Mouse (Mus musculus) cerebellum, postnatal 4 days (tissue): ENCODE measurements around the gene Otub1.

Source experiments
- DNase-seq, 2 experiments: peaks; one replicate each; pipeline ENCODE4 v3.0.0; 2022; ENCODE audit warnings: low spot score in 2 of 2, mixed read lengths in 1 of 2

Otub1 gene

DNA sequence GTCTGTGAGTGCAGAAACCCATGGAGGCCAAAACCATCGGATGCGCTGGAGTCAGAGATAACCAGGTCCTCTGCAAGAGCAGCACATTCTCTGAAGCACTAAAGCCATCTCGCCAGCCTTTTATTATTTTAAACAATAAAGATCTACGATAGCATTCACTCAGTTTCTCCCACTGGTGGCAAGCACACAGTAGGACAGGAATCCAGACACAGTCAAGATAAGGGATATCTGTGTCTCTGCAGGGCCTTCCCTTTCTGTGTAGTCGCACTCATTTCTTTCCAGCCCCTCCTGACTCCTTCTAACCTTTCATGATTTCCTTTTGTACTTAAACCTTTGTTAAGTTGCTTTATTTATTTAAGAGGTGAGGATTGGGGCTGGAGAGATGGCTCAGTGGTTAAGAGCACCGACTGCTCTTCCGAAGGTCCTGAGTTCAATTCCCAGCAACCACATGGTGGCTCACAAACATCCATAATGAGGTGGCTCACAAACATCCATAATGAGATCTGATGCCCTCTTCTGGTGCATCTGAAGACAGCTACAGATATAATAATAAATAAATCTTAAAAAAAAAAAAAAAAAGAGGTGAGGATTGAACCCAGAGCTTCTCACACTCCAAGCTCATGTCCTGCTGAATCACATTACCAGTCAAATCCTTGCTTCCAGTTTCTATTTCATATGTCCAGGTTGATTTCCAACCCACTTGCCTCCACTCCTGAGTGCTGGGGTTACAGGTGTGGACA, 4.0 kb upstream of the Otub1 start:
- DNase-seq, result no peak

DNA sequence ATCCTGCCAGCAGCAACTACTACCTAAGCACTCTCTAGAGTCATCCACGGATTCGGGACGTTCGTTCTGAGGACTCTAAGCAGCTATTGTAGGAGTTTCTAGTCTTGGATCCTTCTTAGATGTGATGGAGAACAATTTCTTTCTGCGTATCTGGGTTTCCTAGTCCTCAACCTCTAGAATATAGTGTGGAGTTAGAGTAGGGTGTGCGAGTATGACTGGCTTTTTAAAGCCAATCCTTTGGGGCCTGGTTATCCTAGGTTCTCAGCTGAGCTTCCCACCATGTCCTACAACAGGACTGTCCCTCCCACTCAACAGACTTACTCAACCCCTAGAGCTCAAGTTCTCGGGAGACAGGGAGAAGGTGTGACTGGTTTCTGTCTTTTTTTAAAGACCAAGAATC, 790 bp downstream of the Otub1 start:
- DNase-seq, result no peak

- no peak for DNase-seq
Observed at GRCm38 (mm10) chr19:7204898-7205297, 1.2 kb downstream of the Otub1 start.

DNA sequence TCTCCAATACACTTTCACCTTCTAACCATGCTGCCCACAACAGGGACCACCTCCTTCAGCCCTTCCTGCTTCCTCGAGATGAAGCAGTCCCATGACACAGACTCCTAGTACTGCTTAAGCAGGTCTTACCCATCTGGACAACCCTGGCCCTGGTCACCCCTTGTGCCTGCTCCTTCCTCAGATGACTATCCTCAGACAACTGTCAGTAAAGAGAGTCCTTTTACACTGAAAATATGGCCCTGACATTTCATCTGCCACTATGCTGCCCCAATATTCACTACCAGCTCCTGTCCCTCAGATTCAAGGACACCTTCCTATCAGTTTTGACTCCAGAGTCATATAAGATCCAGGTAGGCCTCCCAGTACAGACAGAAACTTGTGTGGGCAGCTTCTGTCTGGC, 5.7 kb downstream of the Otub1 start:
- no peak for DNase-seq

GRCm38 (mm10) chr19:7199089-7199488, 7.0 kb downstream of the Otub1 start:
- DNase-seq, result no peak

DNA sequence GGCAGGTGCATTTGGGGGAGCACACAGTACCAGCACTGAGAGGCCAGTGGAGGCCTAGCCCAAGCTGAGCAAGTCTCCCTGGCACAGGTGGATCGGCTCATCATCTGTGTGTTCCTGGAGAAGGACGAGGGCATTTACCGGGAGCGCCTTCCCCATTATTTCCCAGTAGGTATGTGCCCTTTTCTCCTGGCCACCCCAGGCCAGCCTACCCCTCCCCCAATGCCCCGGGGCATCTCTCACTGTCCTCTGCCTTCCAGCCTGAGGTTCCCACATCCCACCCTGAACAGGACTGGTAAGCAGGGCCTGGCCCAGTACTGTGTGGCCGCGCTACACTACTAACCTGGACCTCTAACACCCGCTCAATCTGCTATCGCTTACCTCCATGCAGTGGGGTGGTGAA, 8.7 kb downstream of the Otub1 start:
- DNase-seq, result no peak

DNA sequence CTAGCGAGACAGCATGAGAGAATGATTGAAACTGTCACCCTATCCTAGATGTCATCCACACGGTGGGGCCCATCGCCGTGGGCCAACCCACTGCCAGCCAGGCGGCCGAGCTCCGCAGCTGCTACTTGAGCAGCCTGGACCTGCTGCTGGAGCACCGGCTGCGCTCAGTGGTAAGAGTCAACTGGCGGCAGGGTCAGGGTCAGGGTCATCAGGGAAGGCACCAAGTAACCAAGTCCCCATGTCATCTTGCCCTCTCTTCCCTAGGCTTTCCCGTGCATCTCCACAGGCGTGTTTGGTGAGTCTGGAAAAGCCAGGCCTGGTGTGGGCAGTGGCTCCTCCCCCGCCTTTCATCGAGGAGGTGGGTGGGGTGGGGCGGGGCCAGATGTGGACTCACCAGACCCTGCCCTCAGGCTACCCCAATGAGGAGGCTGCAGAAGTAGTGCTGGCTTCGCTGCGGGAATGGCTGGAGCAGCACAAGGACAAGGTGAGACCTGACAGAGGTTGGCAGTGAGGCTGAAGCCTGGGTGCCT, 9.3 kb downstream of the Otub1 start:
- DNase-seq, result no peak

DNA sequence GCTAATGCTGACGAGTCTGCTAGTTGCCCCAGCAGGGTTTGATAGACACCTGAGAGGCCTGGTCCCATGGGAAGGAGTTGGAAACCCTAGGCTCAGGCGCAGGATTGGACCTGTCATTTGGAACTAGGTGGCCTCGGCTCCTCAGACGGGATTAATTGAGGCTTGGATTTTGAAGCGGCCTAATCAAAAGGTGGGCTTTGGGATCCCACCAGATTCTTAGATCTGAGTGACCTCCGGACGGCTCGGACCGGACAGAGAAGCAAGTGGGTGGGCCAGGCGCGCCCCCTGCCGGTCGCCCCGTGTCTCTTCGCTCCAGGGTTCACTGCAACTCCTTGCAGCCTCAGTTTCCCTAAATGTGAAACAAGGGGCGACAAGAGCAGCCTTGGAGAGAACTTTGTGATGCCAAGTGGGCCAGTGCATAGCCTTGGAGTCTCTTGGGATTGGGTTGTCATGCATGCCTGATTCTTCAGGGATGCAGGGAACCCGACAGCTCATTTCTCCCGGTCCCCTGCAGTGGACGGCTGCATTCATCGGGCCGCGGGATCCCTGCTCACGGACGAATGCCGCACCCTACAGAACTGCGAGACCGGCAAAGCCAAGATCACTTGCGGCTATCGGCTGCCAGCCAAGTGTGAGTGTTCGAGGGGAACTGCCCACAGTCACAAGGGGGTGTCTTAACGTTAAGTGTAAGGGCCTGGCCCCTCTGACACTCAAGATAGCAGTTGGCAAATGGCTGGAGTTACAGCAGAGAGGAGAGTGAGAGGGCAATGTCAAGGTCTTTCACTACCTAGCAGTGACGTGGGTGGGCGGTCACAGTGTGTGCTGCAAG, 10.0 kb downstream of the Otub1 start:
- DNase-seq, result peak in 1 of 2 experiments; percentile 74

DNA sequence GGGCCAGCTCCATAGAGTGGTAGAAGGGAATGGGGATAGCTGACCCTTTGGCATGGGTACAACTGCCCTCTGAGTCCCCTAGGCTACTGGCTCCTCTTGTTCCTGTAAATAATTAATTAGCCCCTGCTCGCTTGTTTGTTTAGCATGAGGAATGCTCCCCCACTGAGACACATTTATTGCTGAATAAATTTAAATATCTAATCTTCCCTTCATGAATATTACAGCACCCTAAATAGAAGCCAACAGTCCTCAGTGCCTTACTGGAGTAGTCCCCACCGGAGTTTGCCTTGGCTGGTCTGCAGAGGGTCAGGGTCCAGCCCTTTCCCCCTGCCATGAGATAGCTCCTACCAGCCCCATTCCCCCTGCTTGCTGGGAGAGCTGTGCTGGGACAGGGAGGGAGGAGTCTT, 13.6 kb downstream of the Otub1 start:
- DNase-seq, result no peak

DNA sequence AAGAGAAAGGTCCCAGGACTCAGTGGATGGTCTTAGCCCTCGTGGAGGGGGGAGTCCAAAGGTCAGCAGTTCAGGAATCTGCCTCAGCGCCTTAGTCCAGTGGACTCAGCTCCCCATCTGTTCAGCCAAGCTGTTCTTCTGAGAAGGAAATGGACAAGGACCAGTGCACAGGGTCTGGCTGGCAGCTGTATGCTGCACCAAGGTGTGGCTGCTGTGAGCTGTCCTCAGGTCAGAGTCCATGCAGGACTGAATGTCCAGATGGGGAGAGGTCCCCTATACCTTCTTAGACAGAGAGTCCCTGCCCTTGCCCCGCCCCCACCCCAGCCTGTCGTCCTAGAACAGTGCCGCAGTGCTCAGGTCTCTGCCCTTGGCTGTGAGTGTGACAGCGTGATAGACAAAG, 14.5 kb downstream of the Otub1 start:
- DNase-seq, result no peak

DNA sequence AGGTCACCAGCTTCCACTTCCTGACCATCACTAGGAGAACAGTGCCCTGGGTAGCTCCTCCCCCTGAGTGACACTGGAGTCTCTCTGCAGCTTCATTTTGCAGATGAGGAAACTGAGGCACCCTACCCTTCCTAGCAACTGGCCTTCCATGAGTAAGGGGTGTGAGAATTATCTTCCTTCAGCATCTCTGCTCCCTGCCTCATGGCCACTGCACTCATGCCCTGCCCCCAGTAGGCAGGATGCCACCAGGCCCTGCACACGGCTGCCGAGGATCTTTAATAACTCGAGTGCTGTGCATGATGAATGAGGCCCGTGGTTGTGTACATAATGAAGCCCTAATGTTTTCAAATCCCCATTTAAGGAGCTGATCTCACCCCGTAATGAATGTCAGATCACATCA, 15.1 kb downstream of the Otub1 start:
- no peak for DNase-seq

DNA sequence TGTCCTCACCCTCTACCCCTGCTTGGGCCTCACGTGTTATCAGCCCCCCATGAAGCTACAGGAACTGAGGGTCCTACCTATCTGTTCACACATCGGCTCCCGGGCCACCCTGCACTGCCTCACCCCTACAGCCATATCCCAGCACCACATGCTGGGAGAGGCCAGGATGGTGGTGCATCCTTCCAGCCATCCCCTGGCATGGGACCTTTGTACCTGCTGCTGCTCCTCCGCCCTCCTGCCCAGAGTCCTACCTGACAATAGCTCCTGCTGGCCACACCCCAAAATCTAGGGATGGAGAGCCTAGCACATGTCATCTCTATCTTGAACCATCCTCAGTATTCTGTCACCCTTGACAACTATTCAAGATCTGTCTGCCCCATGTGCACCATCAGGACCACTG, 17.1 kb downstream of the Otub1 start:
- no peak for DNase-seq

DNA sequence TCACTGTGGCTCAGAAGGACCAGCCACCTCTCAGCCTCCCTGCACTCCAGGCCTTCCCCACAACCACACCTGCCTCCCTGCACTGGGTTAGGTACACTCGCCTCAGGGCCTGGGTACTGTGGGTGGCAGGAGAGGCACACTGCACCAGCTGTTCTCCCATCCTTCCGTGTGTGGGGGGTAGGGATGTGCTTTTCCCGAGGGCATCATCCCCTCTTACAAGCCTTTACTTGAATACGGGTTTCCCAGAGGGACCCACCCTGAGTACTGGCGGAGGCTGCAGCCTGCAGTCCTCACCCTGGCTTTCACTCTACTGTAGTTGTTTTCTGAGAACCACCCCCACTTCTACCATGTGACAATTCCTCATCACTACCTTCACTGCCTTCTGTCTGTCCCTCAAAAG, 19.0 kb downstream of the Otub1 start:
- no peak for DNase-seq

- DNase-seq, result no peak
Observed at GRCm38 (mm10) chr19:7185715-7186291, 20.3 kb downstream of the Otub1 start.

DNA sequence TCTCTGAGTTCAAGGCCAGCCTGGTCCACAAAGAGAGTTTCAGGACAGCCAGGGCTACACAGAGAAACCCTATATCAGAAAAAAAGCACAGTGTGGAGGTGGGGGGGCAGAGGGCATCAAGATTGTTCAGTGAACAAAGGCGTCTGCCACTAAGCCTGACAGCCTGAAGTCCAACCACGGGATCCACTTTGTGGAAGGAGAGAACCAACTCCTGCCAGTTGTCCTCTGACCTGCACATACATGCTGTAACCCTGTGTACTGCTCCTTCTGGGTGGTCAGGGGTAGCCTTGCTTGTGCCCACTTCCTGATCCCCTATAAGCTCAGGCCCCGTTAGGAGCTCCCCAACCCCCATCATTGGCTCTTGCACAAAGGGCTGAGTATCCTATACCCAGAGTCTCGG, 21.1 kb downstream of the Otub1 start:
- DNase-seq, result no peak

DNA sequence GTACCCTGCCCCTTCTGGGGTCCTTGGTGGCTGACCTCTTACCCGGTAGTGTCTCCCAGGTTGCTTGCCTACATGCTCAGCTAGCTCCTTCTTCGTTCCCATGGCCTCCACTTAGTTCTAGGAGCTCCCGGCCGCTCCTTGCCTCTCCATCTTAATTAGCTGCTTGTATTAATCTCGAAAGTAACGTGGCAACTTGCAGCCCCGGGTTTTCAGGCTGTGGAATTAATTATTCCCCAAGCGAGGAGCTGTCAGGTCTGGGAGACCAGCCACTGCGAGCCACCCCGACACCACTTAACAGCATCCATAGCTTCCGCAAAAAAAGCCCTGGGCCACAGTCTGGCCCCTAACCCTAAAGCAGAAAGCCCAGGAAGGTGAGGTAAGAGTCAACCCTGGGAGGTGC, 22.7 kb downstream of the Otub1 start:
- DNase-seq, result no peak

GRCm38 (mm10) chr19:7182273-7182949, 23.7 kb downstream of the Otub1 start:
- peak; percentile 97 to 99 for DNase-seq

GRCm38 (mm10) chr19:7181496-7181895, 24.6 kb downstream of the Otub1 start:
- DNase-seq, result no peak

GRCm38 (mm10) chr19:7180756-7181405, 25.2 kb downstream of the Otub1 start:
- DNase-seq, result peak in 1 of 2 experiments; percentile 40

DNA sequence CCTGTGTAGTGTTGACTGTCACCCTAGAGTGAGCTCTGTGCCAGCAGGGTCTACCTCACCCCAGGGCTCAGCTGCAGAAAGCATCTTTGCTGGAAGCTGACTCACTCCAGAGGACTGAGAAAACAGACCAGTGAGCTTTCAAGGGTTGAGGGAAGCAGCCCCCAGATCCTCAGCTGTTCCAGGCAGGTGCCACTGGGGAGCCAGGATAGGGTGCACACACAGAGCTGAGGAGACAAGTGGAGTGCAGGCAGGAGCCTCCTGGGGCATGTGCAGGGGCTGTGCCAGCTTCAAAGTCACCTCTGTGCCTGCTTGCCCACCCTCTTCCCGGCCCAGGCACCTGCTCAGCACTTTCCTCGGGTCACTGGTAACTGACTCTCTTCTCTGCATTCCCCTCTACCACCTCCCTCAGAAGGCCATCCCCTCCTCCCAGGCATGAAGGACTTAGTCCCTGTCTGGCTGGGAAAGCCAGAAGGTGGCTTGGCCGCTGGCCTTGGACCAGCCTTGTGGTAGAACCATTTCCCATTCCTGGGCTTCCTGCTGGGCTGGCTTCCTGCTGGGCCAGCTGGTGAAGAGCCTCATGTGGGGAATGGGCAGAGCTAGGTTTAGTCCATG, 27.2 kb downstream of the Otub1 start:
- no peak for DNase-seq
